Mouse (Mus musculus) MEL (cell line): ENCODE data around the gene Fut2. TPM values are rescaled to one million over a fixed set of nuclear protein-coding genes. Genes with fewer than 3 reads are reported as not detected.

ENCODE experiments used
- DNase-seq: peaks from one replicate; pipeline ENCODE4 v3.0.0; 2011; ENCODE audit warnings: low read depth, low spot score
- H3K27ac ChIP-seq: 2 replicates; pipeline ENCODE4 v1.5.1; 2012; ENCODE audit warnings: low read depth, mild to moderate bottlenecking, control low read depth, low read length, moderate library complexity; ENCODE audit not compliant: control insufficient read depth
- H3K27me3 ChIP-seq, 2 experiments: fragments of 150-350 bp in 1 of 2; sonication (generic) in 1 of 2; 2 replicates each; pipeline ENCODE4 v1.6.1; 2012; ENCODE audit warnings: low read length in 2 of 2, mild to moderate bottlenecking in 2 of 2, improper control_type of control experiment in 1 of 2, moderate library complexity in 1 of 2; ENCODE audit not compliant: insufficient read depth in 2 of 2, control insufficient read depth in 1 of 2
- H3K36me3 ChIP-seq, 2 experiments: 2 replicates each; pipeline ENCODE4 v1.6.1; 2012 to 2014; ENCODE audit warnings: low read length in 2 of 2, improper control_type of control experiment in 1 of 2, inconsistent platforms in 1 of 2, mild to moderate bottlenecking in 1 of 2; ENCODE audit not compliant: insufficient read depth in 2 of 2, control insufficient read depth in 1 of 2
- H3K4me1 ChIP-seq, 2 experiments: fragments of 150-350 bp in 1 of 2; sonication (generic) in 1 of 2; 2 replicates each; pipeline ENCODE4 v1.6.1; 2012; ENCODE audit warnings: low read length in 2 of 2, improper control_type of control experiment in 1 of 2, mild to moderate bottlenecking in 1 of 2; ENCODE audit not compliant: insufficient read depth in 2 of 2, control insufficient read depth in 1 of 2
- H3K4me3 ChIP-seq, 2 experiments: fragments of 150-350 bp in 1 of 2; sonication (generic) in 1 of 2; 2 replicates each; pipeline ENCODE4 v1.5.1; 2012; ENCODE audit warnings: low read depth in 2 of 2, low read length in 2 of 2, mild to moderate bottlenecking in 2 of 2, moderate library complexity in 2 of 2, control low read depth in 1 of 2, improper control_type of control experiment in 1 of 2; ENCODE audit not compliant: control insufficient read depth in 1 of 2, insufficient read depth in 1 of 2
- H3K79me2 ChIP-seq: 2 replicates; pipeline ENCODE4 v1.6.1; 2012; ENCODE audit warnings: mild to moderate bottlenecking, low read length, moderate library complexity; ENCODE audit not compliant: control insufficient read depth, poor library complexity, insufficient read depth
- H3K9ac ChIP-seq: 2 replicates; pipeline ENCODE4 v1.6.1; 2012; ENCODE audit warnings: low read depth, mild to moderate bottlenecking, control low read depth, low read length, moderate library complexity; ENCODE audit not compliant: control insufficient read depth, poor library complexity, severe bottlenecking
- H3K9me3 ChIP-seq: fragments of 150-350 bp; sonication (generic); replicated peaks from 2 replicates; pipeline ENCODE4 v1.6.1; 2012; ENCODE audit warnings: mild to moderate bottlenecking, low read length, improper control_type of control experiment, moderate library complexity; ENCODE audit not compliant: insufficient read depth
- BHLHE40 ChIP-seq: IDR thresholded peaks from 2 replicates; pipeline ENCODE4 v1.6.1; 2012; ENCODE audit warnings: low read depth, mild to moderate bottlenecking, inconsistent platforms, low read length, improper control_type of control experiment, borderline replicate concordance
- CHD1 ChIP-seq: IDR thresholded peaks from 2 replicates; pipeline ENCODE4 v1.6.1; 2012; ENCODE audit warnings: low read depth, mild to moderate bottlenecking, inconsistent platforms, low read length, improper control_type of control experiment
- CTCF ChIP-seq, 3 experiments: IDR thresholded peaks in 2 of 3; conservative IDR thresholded peaks in 1 of 3; 2 replicates each; pipeline ENCODE4 v1.5.1; 2011 to 2012; ENCODE audit warnings: low read length in 3 of 3, low read depth in 2 of 3, mild to moderate bottlenecking in 2 of 3, improper control_type of control experiment in 1 of 3, inconsistent platforms in 1 of 3, mixed read lengths in 1 of 3, moderate library complexity in 1 of 3; ENCODE audit not compliant: control insufficient read depth in 1 of 3, insufficient read depth in 1 of 3, poor library complexity in 1 of 3, severe bottlenecking in 1 of 3
- E2F4 ChIP-seq: IDR thresholded peaks from 2 replicates; pipeline ENCODE4 v1.6.1; 2011; ENCODE audit warnings: low read depth, low read length, improper control_type of control experiment, borderline replicate concordance
- ELF1 ChIP-seq: IDR thresholded peaks from 2 replicates; pipeline ENCODE4 v1.6.1; 2014; ENCODE audit warnings: low read depth, mild to moderate bottlenecking, inconsistent platforms, low read length, improper control_type of control experiment, moderate library complexity
- ETS1 ChIP-seq: IDR thresholded peaks from 2 replicates; pipeline ENCODE4 v1.6.1; 2012; ENCODE audit warnings: low read depth, mild to moderate bottlenecking, inconsistent platforms, low read length, improper control_type of control experiment, moderate library complexity
- GABPA ChIP-seq: IDR thresholded peaks from 2 replicates; pipeline ENCODE4 v1.6.1; 2012; ENCODE audit warnings: low read depth, mild to moderate bottlenecking, inconsistent platforms, low read length, improper control_type of control experiment, moderate library complexity
- HCFC1 ChIP-seq: IDR thresholded peaks from 2 replicates; pipeline ENCODE4 v1.6.1; 2012; ENCODE audit warnings: low read depth, mild to moderate bottlenecking, inconsistent platforms, low read length, improper control_type of control experiment, moderate library complexity
- JUND ChIP-seq: IDR thresholded peaks from 2 replicates; pipeline ENCODE4 v1.6.1; 2011; ENCODE audit warnings: low read depth, mild to moderate bottlenecking, improper control_type of control experiment, low read length
- KAT2A ChIP-seq: conservative IDR thresholded peaks from 2 replicates; pipeline ENCODE4 v1.6.1; 2012; ENCODE audit warnings: low read depth, low read length, improper control_type of control experiment, inconsistent platforms
- MAFK ChIP-seq: IDR thresholded peaks from 2 replicates; pipeline ENCODE4 v1.6.1; 2011; ENCODE audit warnings: low read depth, mild to moderate bottlenecking, low read length, improper control_type of control experiment, borderline replicate concordance
- MAX ChIP-seq: IDR thresholded peaks from 2 replicates; pipeline ENCODE4 v1.6.1; 2011; ENCODE audit warnings: low read length, improper control_type of control experiment
- MAZ ChIP-seq: IDR thresholded peaks from 2 replicates; pipeline ENCODE4 v1.6.1; 2012; ENCODE audit warnings: low read depth, mild to moderate bottlenecking, inconsistent platforms, low read length, improper control_type of control experiment
- MEF2A ChIP-seq: IDR thresholded peaks from 2 replicates; pipeline ENCODE4 v1.6.1; 2014; ENCODE audit warnings: low read depth, mild to moderate bottlenecking, inconsistent platforms, low read length, improper control_type of control experiment; ENCODE audit not compliant: poor library complexity, insufficient replicate concordance, severe bottlenecking; ENCODE audit errors: extremely low read depth
- NRF1 ChIP-seq: IDR thresholded peaks from 2 replicates; pipeline ENCODE4 v1.6.1; 2014; ENCODE audit warnings: low read depth, mild to moderate bottlenecking, inconsistent platforms, low read length, improper control_type of control experiment, moderate library complexity; ENCODE audit not compliant: poor library complexity, insufficient read depth, severe bottlenecking
- POLR2AphosphoS2 ChIP-seq: IDR thresholded peaks from 2 replicates; pipeline ENCODE4 v1.6.1; 2011; ENCODE audit warnings: low read length, improper control_type of control experiment
- POLR2AphosphoS5 ChIP-seq: IDR thresholded peaks from 2 replicates; pipeline ENCODE4 v1.6.1; 2012; ENCODE audit warnings: low read depth, borderline replicate concordance, mild to moderate bottlenecking, inconsistent platforms, low read length, moderate library complexity, mixed read lengths
- SMC3 ChIP-seq: IDR thresholded peaks from 2 replicates; pipeline ENCODE4 v1.6.1; 2011; ENCODE audit warnings: low read depth, low read length, improper control_type of control experiment
- TAL1 ChIP-seq: IDR thresholded peaks from 2 replicates; pipeline ENCODE4 v1.6.1; 2012; ENCODE audit warnings: mild to moderate bottlenecking, inconsistent platforms, low read length, moderate library complexity, mixed read lengths
- TBP ChIP-seq: IDR thresholded peaks from 2 replicates; pipeline ENCODE4 v1.8.0; 2011; ENCODE audit warnings: low read depth, low read length, improper control_type of control experiment
- TCF12 ChIP-seq: IDR thresholded peaks from 2 replicates; pipeline ENCODE4 v1.6.1; 2014; ENCODE audit warnings: low read depth, mild to moderate bottlenecking, inconsistent platforms, low read length, improper control_type of control experiment, moderate library complexity
- USF2 ChIP-seq, 2 experiments: IDR thresholded peaks; 2 replicates each; pipeline ENCODE4 v1.6.1; 2011 to 2012; ENCODE audit warnings: improper control_type of control experiment in 2 of 2, low read length in 2 of 2, borderline replicate concordance in 1 of 2, inconsistent platforms in 1 of 2, low read depth in 1 of 2, mild to moderate bottlenecking in 1 of 2; ENCODE audit not compliant: insufficient read depth in 1 of 2
- ZC3H11A ChIP-seq: IDR thresholded peaks from 2 replicates; pipeline ENCODE4 v1.6.1; 2012; ENCODE audit warnings: low read depth, mild to moderate bottlenecking, inconsistent platforms, low read length, improper control_type of control experiment
- ZKSCAN1 ChIP-seq: IDR thresholded peaks from 2 replicates; pipeline ENCODE4 v1.6.1; 2012; ENCODE audit warnings: low read depth, mild to moderate bottlenecking, inconsistent platforms, low read length, improper control_type of control experiment, moderate library complexity
- ZNF384 ChIP-seq: IDR thresholded peaks from 2 replicates; pipeline ENCODE4 v1.6.1; 2012; ENCODE audit warnings: low read depth, mild to moderate bottlenecking, inconsistent platforms, low read length, improper control_type of control experiment
- polyA plus RNA-seq, 2 experiments: library from polyadenylated mRNA; stranded (reverse) in 1 of 2; unstranded in 1 of 2; fragments of >175 nt in 1 of 2; fragments of >200 nt in 1 of 2; gene quantifications; 2 replicates each; pipeline versions ENCODE4 v1.2.1 to v1.2.4; 2012; ENCODE audit warnings: low replicate concordance in 2 of 2, low read depth in 1 of 2; ENCODE audit not compliant: insufficient read length in 2 of 2, insufficient read depth in 1 of 2, missing spikeins in 1 of 2
- total RNA-seq: library from RNA; depleted of rRNA; stranded (reverse); fragments of 300-350 nt; gene quantifications from 2 replicates; pipeline ENCODE4 v1.2.3, GENCODE M21; 2012

Gene Fut2
- total and polyA plus RNA-seq, 3 experiments: not detected

DNA sequence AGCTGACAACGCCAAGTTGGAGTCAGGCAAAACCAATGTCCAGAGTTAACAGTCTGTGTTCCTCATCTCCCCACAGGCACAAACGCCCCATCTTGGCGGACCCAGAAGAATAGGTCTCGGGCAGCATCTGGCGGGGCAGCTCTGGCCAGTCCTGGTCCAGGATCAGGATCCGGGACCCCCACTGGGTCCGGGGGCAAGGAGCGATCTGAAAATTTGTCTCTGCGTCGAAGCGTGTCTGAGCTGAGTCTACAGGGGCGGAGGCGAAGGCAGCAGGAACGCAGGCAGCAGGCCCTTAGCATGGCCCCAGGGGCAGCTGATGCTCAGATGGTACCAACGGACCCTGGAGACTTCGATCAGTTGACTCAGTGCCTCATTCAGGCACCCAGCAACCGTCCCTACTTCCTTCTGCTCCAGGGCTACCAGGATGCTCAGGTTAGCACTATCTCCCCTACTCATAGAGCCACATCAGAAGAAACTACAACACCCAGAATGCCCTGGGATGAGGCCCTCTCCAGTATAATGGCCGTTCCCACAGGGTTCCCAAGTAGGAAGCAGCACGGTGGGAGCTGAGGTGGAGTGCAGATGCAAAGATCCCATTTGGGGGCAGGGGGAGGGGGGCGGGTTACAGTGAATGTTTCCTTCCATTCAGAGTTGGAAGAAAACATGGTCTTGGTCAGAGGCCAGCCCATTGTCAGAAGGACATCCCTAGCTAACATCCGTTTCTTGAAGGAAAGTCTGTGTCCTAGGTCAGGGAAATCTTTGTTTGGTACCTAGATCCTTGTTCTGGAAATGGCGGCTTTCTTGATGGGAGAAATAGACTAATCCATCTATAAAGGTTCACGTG is 35.9 kb downstream of the Fut2 start:
- Histone ChIP-seq H3K36me3 (no peaks in the 10 kb centered on the region), H3K4me1 (peaks cover 0 to 18% of the 10 kb centered on the region in 2 experiments; a peak in 2 of 4 replicates), H3K27ac (no peak overlapping the region), H3K27me3 (no peaks in the 10 kb centered on the region), H3K9ac (no peak overlapping the region), H3K9me3 (no peaks in the 10 kb centered on the region), H3K79me2 (peaks cover 2% of the 10 kb centered on the region; the same call in 1 of the 2 replicates), H3K4me3 (no peak overlapping the region)
- TF ChIP-seq CTCF (IDR thresholded peaks at IDR 0.05 in 2 of 3, conservative IDR thresholded peaks at IDR 0.05 in 1 of 3; ENCODE audit: control insufficient read depth in 1 of 3, insufficient read depth in 1 of 3, low read depth in 2 of 3, low read length in 3 of 3, poor library complexity in 1 of 3, severe bottlenecking in 1 of 3): no peak
- peak; percentile 63 for TF ChIP-seq HCFC1
- no peak for DNase-seq

DNA sequence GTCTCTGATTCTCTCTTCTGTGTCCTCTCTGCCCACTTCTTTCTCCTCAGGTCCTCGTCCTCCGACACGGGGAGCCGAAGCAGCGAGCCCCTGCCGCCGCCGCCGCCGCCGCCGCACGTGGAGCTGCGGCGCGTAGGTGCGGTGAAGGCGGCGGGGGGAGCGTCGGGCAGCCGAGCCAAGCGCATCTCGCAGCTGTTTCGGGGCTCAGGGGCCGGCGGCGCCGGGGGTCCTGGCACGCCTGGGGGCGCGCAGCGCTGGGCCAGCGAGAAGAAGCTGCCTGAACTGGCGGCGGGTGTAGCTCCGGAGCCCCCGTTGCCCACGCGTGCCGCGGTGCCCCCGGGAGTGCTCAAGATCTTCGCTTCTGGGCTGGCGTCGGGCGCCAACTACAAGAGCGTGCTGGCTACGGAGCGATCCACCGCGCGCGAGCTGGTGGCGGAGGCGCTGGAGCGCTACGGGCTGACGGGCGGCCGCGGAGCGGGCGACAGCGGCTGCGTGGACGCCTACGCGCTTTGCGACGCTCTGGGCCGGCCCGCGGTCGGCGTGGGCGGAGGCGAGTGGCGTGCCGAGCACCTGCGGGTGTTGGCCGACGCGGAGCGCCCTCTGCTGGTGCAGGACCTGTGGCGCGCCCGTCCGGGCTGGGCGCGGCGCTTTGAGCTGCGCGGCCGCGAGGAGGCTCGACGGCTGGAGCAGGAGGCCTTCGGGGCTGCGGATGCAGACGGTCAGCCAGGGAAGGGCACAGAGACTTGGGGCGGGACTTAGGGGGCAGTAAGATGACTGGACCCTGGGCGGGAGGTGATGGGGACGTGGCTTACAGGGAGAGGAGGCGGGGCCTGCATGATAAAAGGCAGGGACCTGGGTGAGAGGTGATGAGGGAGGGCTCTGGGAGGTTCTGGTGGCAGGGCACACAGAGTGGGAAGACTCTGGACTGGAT is 37.6 kb downstream of the Fut2 start:
- Histone ChIP-seq H3K9ac (peak overlapping the region; percentile 88), H3K36me3 (no peaks in the 10 kb centered on the region), H3K4me3 (peak overlapping the region; percentile 59 to 60), H3K27ac (no peak overlapping the region), H3K27me3 (no peaks in the 10 kb centered on the region), H3K79me2 (peaks cover 2% of the 10 kb centered on the region; the same call in 1 of the 2 replicates), H3K9me3 (no peaks in the 10 kb centered on the region), H3K4me1 (peaks cover 0 to 13% of the 10 kb centered on the region in 2 experiments; a peak in 1 of 4 replicates)
- peak; percentile 89 for DNase-seq
- peak; percentile 47; the same call in 1 of the 2 replicates for TF ChIP-seq ZC3H11A
- TF ChIP-seq USF2 (IDR thresholded peaks at IDR 0.05; ENCODE audit: borderline replicate concordance in 1 of 2, insufficient read depth in 1 of 2, low read depth in 1 of 2, low read length in 2 of 2): no peak
- no peak; the same call in 1 of the 2 replicates for TF ChIP-seq POLR2AphosphoS2
- no peak for TF ChIP-seq MEF2A
- no peak for TF ChIP-seq JUND
- TF ChIP-seq ELF1: 0 out of 2 replicates have a peak, but pooled peaks have one; percentile 27
- peak; percentile 80 for TF ChIP-seq BHLHE40
- TF ChIP-seq MAFK: no peak
- TF ChIP-seq MAZ: peak; percentile 75; the same call in 1 of the 2 replicates
- TF ChIP-seq HCFC1: peak; percentile 57
- TF ChIP-seq ZNF384: no peak
- TF ChIP-seq TCF12: peak; percentile 46; the same call in 1 of the 2 replicates
- no peak for TF ChIP-seq E2F4
- TF ChIP-seq SMC3: peak; percentile 76
- TF ChIP-seq GABPA: no peak
- TF ChIP-seq MAX: peak; percentile 85
- TF ChIP-seq POLR2AphosphoS5: no peak
- no peak for TF ChIP-seq TBP
- no peak for TF ChIP-seq TAL1
- TF ChIP-seq NRF1: peak; percentile 46; the same call in 1 of the 2 replicates
- peak; percentile 35; the same call in 1 of the 2 replicates for TF ChIP-seq ETS1
- TF ChIP-seq KAT2A: no peak
- no peak for TF ChIP-seq ZKSCAN1
- TF ChIP-seq CHD1: no peak
- TF ChIP-seq CTCF (IDR thresholded peaks at IDR 0.05 in 2 of 3, conservative IDR thresholded peaks at IDR 0.05 in 1 of 3; ENCODE audit: control insufficient read depth in 1 of 3, insufficient read depth in 1 of 3, low read depth in 2 of 3, low read length in 3 of 3, poor library complexity in 1 of 3, severe bottlenecking in 1 of 3): peak; percentile 58 to 93 (median 89)
